Mouse (Mus musculus): Measurements from ENCODE around the gene Glg1.
A peak's percentile ranks its signal among the peaks of the same experiment; 100 is the strongest.
"Not testable (repeated sequence)": the region's sequence is repeated elsewhere in the genome, so short reads cannot be mapped to it uniquely, and the experiment has no call there.

Glg1 gene

GRCm38 (mm10) chr8:111252487-111253112, 6.4 kb downstream of the Glg1 start:
- no peak for DNase-seq (ENCODE audit: low spot score in 2 of 2)

- DNase-seq (ENCODE audit: low spot score in 2 of 2) = no peak
Measured at GRCm38 (mm10) chr8:111250111-111250510, 8.9 kb downstream of the Glg1 start.

GRCm38 (mm10) chr8:111248136-111248535, 10.9 kb downstream of the Glg1 start:
- no peak for DNase-seq (ENCODE audit: low spot score in 2 of 2)

GRCm38 (mm10) chr8:111246864-111247263, 12.2 kb downstream of the Glg1 start:
- not testable (repeated sequence) for DNase-seq (ENCODE audit: low spot score in 2 of 2)

- DNase-seq (ENCODE audit: low spot score in 2 of 2) = no peak
Measured at GRCm38 (mm10) chr8:111246287-111246830, 12.7 kb downstream of the Glg1 start.

- DNase-seq (ENCODE audit: low spot score in 2 of 2) = no peak
Measured at GRCm38 (mm10) chr8:111237301-111237700, 21.7 kb downstream of the Glg1 start.

- DNase-seq (ENCODE audit: low spot score in 2 of 2) = no peak
Measured at GRCm38 (mm10) chr8:111233730-111234129, 25.3 kb downstream of the Glg1 start.

- no peak for DNase-seq (ENCODE audit: low spot score in 2 of 2)
Measured at GRCm38 (mm10) chr8:111224153-111224552, 34.9 kb downstream of the Glg1 start.

GRCm38 (mm10) chr8:111218107-111218506, 40.9 kb downstream of the Glg1 start:
- DNase-seq (ENCODE audit: low spot score in 2 of 2) = no peak

GRCm38 (mm10) chr8:111213406-111213805, 45.6 kb downstream of the Glg1 start:
- no peak for DNase-seq (ENCODE audit: low spot score in 2 of 2)

GRCm38 (mm10) chr8:111211180-111211579, 47.8 kb downstream of the Glg1 start:
- no peak for DNase-seq (ENCODE audit: low spot score in 2 of 2)

GRCm38 (mm10) chr8:111209874-111210273, 49.1 kb downstream of the Glg1 start:
- DNase-seq (ENCODE audit: low spot score in 2 of 2) = no peak

- DNase-seq (ENCODE audit: low spot score in 2 of 2) = no peak
Measured at GRCm38 (mm10) chr8:111206321-111206720, 52.7 kb downstream of the Glg1 start.

- DNase-seq (ENCODE audit: low spot score in 2 of 2) = no peak
Measured at GRCm38 (mm10) chr8:111205033-111205432, 54.0 kb downstream of the Glg1 start.

GRCm38 (mm10) chr8:111203341-111203740, 55.7 kb downstream of the Glg1 start:
- no peak for DNase-seq (ENCODE audit: low spot score in 2 of 2)

- DNase-seq (ENCODE audit: low spot score in 2 of 2) = no peak
Measured at GRCm38 (mm10) chr8:111197966-111198365, 61.0 kb downstream of the Glg1 start.

- DNase-seq (ENCODE audit: low spot score in 2 of 2) = no peak
Measured at GRCm38 (mm10) chr8:111196181-111196580, 62.8 kb downstream of the Glg1 start.

GRCm38 (mm10) chr8:111188594-111189211, 70.3 kb downstream of the Glg1 start:
- DNase-seq (ENCODE audit: low spot score in 2 of 2) = no peak

- no peak for DNase-seq (ENCODE audit: low spot score in 2 of 2)
Measured at GRCm38 (mm10) chr8:111187470-111187869, 71.5 kb downstream of the Glg1 start.

GRCm38 (mm10) chr8:111185472-111185947, 73.5 kb downstream of the Glg1 start:
- no peak for DNase-seq (ENCODE audit: low spot score in 2 of 2)

GRCm38 (mm10) chr8:111171661-111172060, 87.4 kb downstream of the Glg1 start:
- no peak for DNase-seq (ENCODE audit: low spot score in 2 of 2)

GRCm38 (mm10) chr8:111157617-111158016, 101.4 kb downstream of the Glg1 start:
- peak in 1 of 2 experiments; percentile 36 for DNase-seq (ENCODE audit: low spot score in 2 of 2)

All from spleen, postnatal 14 days (tissue).